Mouse (Mus musculus) embryonic facial prominence, embryonic 13.5 days (tissue): ENCODE data around the gene Fndc4. TPM values are rescaled to one million over a fixed set of nuclear protein-coding genes. Genes with fewer than 3 reads are reported as not detected.

Experiments
- ATAC-seq: fragments of 200-750 bp; cut with Nextera tagmentation; 2 replicates; pipeline ENCODE4 v1.8.0; 2017; ENCODE audit warnings: low read depth; ENCODE audit not compliant: insufficient number of reproducible peaks, insufficient read depth, low FRiP score, low TSS enrichment
- H3K27ac ChIP-seq: fragments of 300-500 bp; sonication (generic); 2 replicates; pipeline ENCODE4 v1.5.1; 2015; ENCODE audit warnings: moderate library complexity, mild to moderate bottlenecking, inconsistent platforms
- H3K27me3 ChIP-seq: fragments of 300-500 bp; sonication (generic); 2 replicates; pipeline ENCODE4 v1.6.1; 2015; ENCODE audit warnings: mild to moderate bottlenecking, inconsistent platforms
- H3K36me3 ChIP-seq: fragments of 300-500 bp; sonication (generic); 2 replicates; pipeline ENCODE4 v1.6.1; 2015; ENCODE audit warnings: mild to moderate bottlenecking, inconsistent platforms
- H3K4me1 ChIP-seq: fragments of 300-500 bp; sonication (generic); 2 replicates; pipeline ENCODE4 v1.6.1; 2015; ENCODE audit warnings: inconsistent platforms
- H3K4me2 ChIP-seq: fragments of 300-500 bp; sonication (generic); 2 replicates; pipeline ENCODE4 v1.6.1; 2015; ENCODE audit warnings: moderate library complexity, mild to moderate bottlenecking, inconsistent platforms
- H3K4me3 ChIP-seq: fragments of 300-500 bp; sonication (generic); 2 replicates; pipeline ENCODE4 v1.5.1; 2015; ENCODE audit warnings: mild to moderate bottlenecking, inconsistent platforms
- H3K9ac ChIP-seq: fragments of 300-500 bp; sonication (generic); 2 replicates; pipeline ENCODE4 v1.6.1; 2015; ENCODE audit warnings: mild to moderate bottlenecking, inconsistent platforms
- H3K9me3 ChIP-seq: fragments of 300-500 bp; sonication (generic); 2 replicates; pipeline ENCODE4 v1.6.1; 2016; ENCODE audit warnings: inconsistent platforms
- WGBS: fragments of 180-500 bp; shearing (Covaris S2); methylation state at CpG from one replicate; pipeline ENCODE4 v1.1.7; 2015; ENCODE audit warnings: mixed read lengths; 5-methylcytosine and 5-hydroxymethylcytosine counted together
- polyA plus RNA-seq: library from polyadenylated mRNA; unstranded; fragments of >200 nt; fragmentation: Nextera tagmentation; extraction: Ambion mirVana; gene quantifications from 2 replicates; pipeline ENCODE4 v1.2.1, GENCODE M21; 2015

Fndc4 gene
- polyA plus RNA-seq: 80.5 and 89.0 TPM in 2 replicates

DNA sequence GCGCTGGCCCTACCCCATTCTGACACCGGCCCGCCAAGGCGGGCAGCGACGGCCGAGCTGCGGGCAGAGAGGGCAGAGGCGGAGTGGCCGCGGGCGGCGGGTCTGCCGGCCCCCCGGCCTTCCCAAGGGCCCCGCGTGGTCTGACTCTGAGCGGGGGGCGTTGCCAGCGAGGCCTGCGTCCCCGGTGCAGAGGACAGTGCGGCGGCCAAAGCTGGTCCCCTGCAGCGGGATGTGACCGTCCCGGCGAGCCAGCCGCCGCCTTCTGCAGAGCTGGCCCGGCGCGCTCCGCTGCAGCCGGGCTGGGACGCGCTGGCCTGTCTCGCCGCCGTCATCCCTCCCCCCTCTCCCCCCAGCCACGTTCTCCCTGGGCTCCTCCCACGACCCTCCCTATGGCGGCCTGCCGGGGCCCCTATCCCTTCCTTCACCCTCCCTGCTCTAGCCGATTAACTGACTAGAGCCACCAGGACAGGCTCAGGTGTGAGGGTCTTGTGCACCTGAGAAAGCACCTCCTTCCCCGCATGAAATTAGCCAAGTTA is at the start of gene Fndc4:
Gene Fndc4 (minus strand): TSS at position 475 of the 536 bp plus-strand sequence.
- Histone ChIP-seq H3K4me3 (peak within 1 kb of the TSS; percentile 98), H3K4me1 (peaks cover 30% of the 10 kb centered on the region), H3K9me3 (no peaks in the 10 kb centered on the region), H3K27ac (peak within 1 kb of the TSS; percentile 68), H3K27me3 (0 out of 2 replicates have a peak, but pooled peaks cover 3% of the 10 kb centered on the region), H3K9ac (peak within 1 kb of the TSS; percentile 98), H3K36me3 (peaks cover 20% of the 10 kb centered on the region), H3K4me2 (peak within 1 kb of the TSS; percentile 87)
- WGBS: 1% methylated on average over 46 of the region's 46 CpGs
- ATAC-seq: peak; percentile 75; the same call in 1 of the 2 replicates

GRCm38 (mm10) chr5:31328255-31328654 is 32.4 kb upstream of the Fndc4 start:
- H3K27ac ChIP-seq: no peak overlapping the region
- 32% methylated on average over 7 of the region's 7 CpGs for WGBS
- no peaks in the 10 kb centered on the region for H3K9me3 ChIP-seq
- ATAC-seq: no peak
- H3K4me1 ChIP-seq: no peaks in the 10 kb centered on the region
- H3K27me3 ChIP-seq: no peaks in the 10 kb centered on the region
- H3K4me2 ChIP-seq: no peak overlapping the region
- no peak overlapping the region for H3K4me3 ChIP-seq
- no peak overlapping the region for H3K9ac ChIP-seq
- no peaks in the 10 kb centered on the region for H3K36me3 ChIP-seq

- Histone ChIP-seq H3K36me3 (no peaks in the 10 kb centered on the region), H3K9ac (no peak overlapping the region), H3K27me3 (no peaks in the 10 kb centered on the region), H3K9me3 (peaks cover 1% of the 10 kb centered on the region; the same call in 1 of the 2 replicates), H3K4me2 (no peak overlapping the region), H3K27ac (no peak overlapping the region), H3K4me1 (no peaks in the 10 kb centered on the region), H3K4me3 (no peak overlapping the region)
- WGBS: 16% methylated on average over 5 of the region's 5 CpGs
- ATAC-seq: no peak
These were observed 31.0 kb upstream of the Fndc4 start for GRCm38 (mm10) chr5:31326850-31327249.

GRCm38 (mm10) chr5:31324085-31324484 is 28.2 kb upstream of the Fndc4 start:
- no peak for ATAC-seq
- no peak overlapping the region for H3K4me3 ChIP-seq
- H3K9me3 ChIP-seq: peaks cover 5% of the 10 kb centered on the region; the same call in 1 of the 2 replicates
- H3K4me2 ChIP-seq: no peak overlapping the region
- 59% methylated on average over 3 of the region's 3 CpGs for WGBS
- H3K36me3 ChIP-seq: no peaks in the 10 kb centered on the region
- H3K27ac ChIP-seq: no peak overlapping the region
- no peaks in the 10 kb centered on the region for H3K27me3 ChIP-seq
- H3K9ac ChIP-seq: no peak overlapping the region
- H3K4me1 ChIP-seq: no peaks in the 10 kb centered on the region

DNA sequence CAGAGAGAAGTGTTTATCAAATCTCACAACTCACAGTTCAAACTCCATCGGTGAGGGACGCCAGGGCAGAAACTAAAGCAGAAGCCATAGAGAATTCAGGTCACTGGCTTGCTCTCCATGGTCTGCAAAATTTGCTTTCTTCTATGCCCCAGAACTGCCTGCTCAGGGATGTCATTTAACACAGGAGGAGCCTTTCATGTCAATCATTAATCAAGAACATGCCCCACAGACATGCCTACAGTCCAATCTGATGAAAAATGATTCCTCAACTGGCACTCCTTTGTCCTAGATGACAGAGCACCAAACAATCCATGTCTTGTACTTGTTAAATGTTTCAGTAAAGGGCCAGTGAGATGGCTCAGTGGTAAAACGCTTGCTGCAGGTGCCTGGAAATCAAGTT is 26.9 kb upstream of the Fndc4 start:
- 84% methylated on average over 3 of the region's 3 CpGs for WGBS
- Histone ChIP-seq H3K9me3 (peaks cover 5% of the 10 kb centered on the region; the same call in 1 of the 2 replicates), H3K27me3 (no peaks in the 10 kb centered on the region), H3K4me3 (no peak overlapping the region), H3K4me2 (no peak overlapping the region), H3K9ac (no peak overlapping the region), H3K27ac (no peak overlapping the region), H3K36me3 (no peaks in the 10 kb centered on the region), H3K4me1 (no peaks in the 10 kb centered on the region)
- no peak for ATAC-seq

DNA sequence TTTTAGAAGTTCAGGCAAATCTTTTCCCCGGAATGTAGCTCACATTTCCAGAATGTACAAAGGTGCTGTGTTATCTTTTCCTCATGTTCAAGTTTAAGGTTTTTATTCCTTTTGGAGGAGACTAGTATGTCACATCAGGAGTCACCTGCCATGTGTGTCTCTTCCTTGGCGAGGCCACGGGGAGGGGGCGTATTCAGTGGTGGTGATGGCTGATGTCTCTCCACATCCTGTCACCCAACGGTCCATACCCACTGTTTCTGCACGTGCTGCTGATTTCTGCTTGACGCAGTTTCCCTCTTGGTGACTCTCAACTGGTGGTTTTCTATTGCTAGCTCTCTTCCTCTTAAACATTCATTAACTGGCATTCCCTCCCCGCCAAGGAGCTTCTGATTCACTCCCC is 16.9 kb upstream of the Fndc4 start:
- no peak overlapping the region for H3K4me2 ChIP-seq
- no peak overlapping the region for H3K9ac ChIP-seq
- no peaks in the 10 kb centered on the region for H3K4me1 ChIP-seq
- no peaks in the 10 kb centered on the region for H3K36me3 ChIP-seq
- no peaks in the 10 kb centered on the region for H3K9me3 ChIP-seq
- no peak overlapping the region for H3K27ac ChIP-seq
- H3K27me3 ChIP-seq: no peaks in the 10 kb centered on the region
- no peak for ATAC-seq
- no peak overlapping the region for H3K4me3 ChIP-seq
- 87% methylated on average over 8 of the region's 8 CpGs for WGBS

DNA sequence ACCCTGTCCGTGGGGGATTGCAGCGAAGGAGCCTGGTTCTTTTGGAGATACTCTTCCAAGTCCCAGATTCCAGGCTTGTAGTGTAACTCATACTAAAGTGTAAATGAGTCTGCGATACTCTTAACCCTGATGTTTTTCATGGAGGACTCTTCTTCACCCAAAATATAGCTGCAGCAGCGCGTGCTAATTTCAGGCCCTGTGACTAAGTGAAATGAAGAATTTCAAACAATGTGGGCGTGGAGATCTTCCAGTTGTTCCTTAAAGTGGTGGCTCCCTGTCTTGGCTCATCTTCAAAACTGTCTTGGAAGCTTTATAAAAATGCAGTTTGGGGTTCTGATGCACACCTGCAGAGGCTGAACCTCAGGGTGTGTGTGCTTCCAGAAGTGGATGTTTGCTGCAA is 7.2 kb upstream of the Fndc4 start:
- no peak for ATAC-seq
- Histone ChIP-seq H3K4me2 (no peak overlapping the region), H3K4me3 (no peak overlapping the region), H3K27ac (no peak overlapping the region), H3K27me3 (no peaks in the 10 kb centered on the region), H3K4me1 (no peaks in the 10 kb centered on the region), H3K9me3 (no peaks in the 10 kb centered on the region), H3K36me3 (no peaks in the 10 kb centered on the region), H3K9ac (no peak overlapping the region)
- WGBS: 89% methylated on average over 6 of the region's 6 CpGs

GRCm38 (mm10) chr5:31301866-31302265 is 6.0 kb upstream of the Fndc4 start:
- Histone ChIP-seq H3K9ac (no peak overlapping the region), H3K9me3 (no peaks in the 10 kb centered on the region), H3K36me3 (no peaks in the 10 kb centered on the region), H3K4me1 (no peaks in the 10 kb centered on the region), H3K27ac (no peak overlapping the region), H3K27me3 (0 out of 2 replicates have a peak, but pooled peaks cover 3% of the 10 kb centered on the region), H3K4me3 (no peak overlapping the region), H3K4me2 (no peak overlapping the region)
- WGBS: 72% methylated on average over 8 of the region's 8 CpGs
- ATAC-seq: no peak

GRCm38 (mm10) chr5:31298486-31298885 is 2.6 kb upstream of the Fndc4 start:
- no peaks in the 10 kb centered on the region for H3K9me3 ChIP-seq
- ATAC-seq: no peak
- H3K4me3 ChIP-seq: no peak overlapping the region
- no peak overlapping the region for H3K4me2 ChIP-seq
- peaks cover 8% of the 10 kb centered on the region for H3K36me3 ChIP-seq
- 49% methylated on average over 2 of the region's 2 CpGs for WGBS
- H3K4me1 ChIP-seq: peaks cover 16% of the 10 kb centered on the region
- H3K27ac ChIP-seq: no peak overlapping the region
- H3K27me3 ChIP-seq: 0 out of 2 replicates have a peak, but pooled peaks cover 3% of the 10 kb centered on the region
- H3K9ac ChIP-seq: no peak overlapping the region

- Histone ChIP-seq H3K4me1 (peaks cover 16% of the 10 kb centered on the region), H3K4me3 (no peak overlapping the region), H3K9me3 (no peaks in the 10 kb centered on the region), H3K27me3 (0 out of 2 replicates have a peak, but pooled peaks cover 3% of the 10 kb centered on the region), H3K27ac (no peak overlapping the region), H3K4me2 (no peak overlapping the region), H3K9ac (no peak overlapping the region), H3K36me3 (peaks cover 13% of the 10 kb centered on the region)
- ATAC-seq: no peak
- WGBS: 79% methylated on average over 3 of the region's 3 CpGs
These were observed 2.1 kb upstream of the Fndc4 start for GRCm38 (mm10) chr5:31297981-31298380.

- H3K27me3 ChIP-seq: 0 out of 2 replicates have a peak, but pooled peaks cover 3% of the 10 kb centered on the region
- H3K4me3 ChIP-seq: peak within 1 kb of the TSS; percentile 98; the same call in 1 of the 2 replicates
- H3K4me1 ChIP-seq: peaks cover 22% of the 10 kb centered on the region
- H3K9me3 ChIP-seq: no peaks in the 10 kb centered on the region
- peak within 1 kb of the TSS; percentile 87 for H3K4me2 ChIP-seq
- no peak within 1 kb of the TSS for H3K27ac ChIP-seq
- ATAC-seq: no peak
- 77% methylated on average over 13 of the region's 13 CpGs for WGBS
- H3K9ac ChIP-seq: no peak within 1 kb of the TSS
- peaks cover 20% of the 10 kb centered on the region for H3K36me3 ChIP-seq
These were observed 1.3 kb upstream of the Fndc4 start, which contains the start of gene Gckr for GRCm38 (mm10) chr5:31297047-31297757. Gene Gckr, plus strand, starts transcription at chr5:31297443.
